Mouse (Mus musculus): ENCODE measurements around the gene Nes. TPM values are rescaled to one million over a fixed set of nuclear protein-coding genes. Genes with fewer than 3 reads are reported as not detected.

Gene Nes
- polyA plus RNA-seq, 1 experiment from 2014 or later: 26.6 TPM

- ATAC-seq (ENCODE audit: insufficient number of reproducible peaks, low FRiP score, low TSS enrichment, low read depth): no peak
- WGBS: 13% methylated on average over 11 of the region's 11 CpGs
- H3K4me2 ChIP-seq: peak overlapping the region; percentile 78
- no peak overlapping the region for H3K9ac ChIP-seq
- H3K4me1 ChIP-seq: peaks cover 36% of the 10 kb centered on the region
- H3K36me3 ChIP-seq: no peaks in the 10 kb centered on the region
- no peak overlapping the region for H3K27ac ChIP-seq
- no peaks in the 10 kb centered on the region for H3K9me3 ChIP-seq
- 0 out of 2 replicates have a peak overlapping the region, but pooled peaks have one; percentile 41 for H3K4me3 ChIP-seq
- H3K27me3 ChIP-seq: peaks cover 99% of the 10 kb centered on the region
These were observed 30.1 kb downstream of the Nes start for GRCm38 (mm10) chr3:88000816-88001595.

- no peak overlapping the region for H3K4me2 ChIP-seq
- no peaks in the 10 kb centered on the region for H3K9me3 ChIP-seq
- peaks cover 25% of the 10 kb centered on the region for H3K4me1 ChIP-seq
- 2% methylated on average over 17 of the region's 17 CpGs for WGBS
- H3K4me3 ChIP-seq: no peak overlapping the region
- H3K27ac ChIP-seq: no peak overlapping the region
- peaks cover 90% of the 10 kb centered on the region for H3K27me3 ChIP-seq
- H3K36me3 ChIP-seq: no peaks in the 10 kb centered on the region
- ATAC-seq (ENCODE audit: insufficient number of reproducible peaks, low FRiP score, low TSS enrichment, low read depth): peak; percentile 56; the same call in 1 of the 2 replicates
- no peak overlapping the region for H3K9ac ChIP-seq
These were observed 31.6 kb downstream of the Nes start for GRCm38 (mm10) chr3:88002291-88002976.

- ATAC-seq (ENCODE audit: insufficient number of reproducible peaks, low FRiP score, low TSS enrichment, low read depth): no peak
- 75% methylated on average over 18 of the region's 18 CpGs for WGBS
These were observed 35.2 kb downstream of the Nes start for GRCm38 (mm10) chr3:88005822-88006786.

GRCm38 (mm10) chr3:88010634-88011265 is 39.9 kb downstream of the Nes start:
- no peak overlapping the region for H3K4me3 ChIP-seq
- H3K27ac ChIP-seq: no peak overlapping the region
- ATAC-seq (ENCODE audit: insufficient number of reproducible peaks, low FRiP score, low TSS enrichment, low read depth): no peak
- H3K9ac ChIP-seq: no peak overlapping the region
- H3K4me1 ChIP-seq: no peaks in the 10 kb centered on the region
- no peak overlapping the region for H3K4me2 ChIP-seq
- no peaks in the 10 kb centered on the region for H3K9me3 ChIP-seq
- H3K27me3 ChIP-seq: peaks cover 24% of the 10 kb centered on the region
- no peaks in the 10 kb centered on the region for H3K36me3 ChIP-seq
- WGBS: 10% methylated on average over 6 of the region's 6 CpGs

More at GRCm38 (mm10) chr3:88005822-88006786, 35.2 kb downstream of the Nes start:
- peaks cover 7% of the 10 kb centered on the region for H3K4me1 ChIP-seq
- H3K36me3 ChIP-seq: no peaks in the 10 kb centered on the region
- no peaks in the 10 kb centered on the region for H3K9me3 ChIP-seq
- H3K9ac ChIP-seq: no peak overlapping the region
- no peak overlapping the region for H3K4me2 ChIP-seq
- no peak overlapping the region for H3K27ac ChIP-seq
- peaks cover 63% of the 10 kb centered on the region for H3K27me3 ChIP-seq
- no peak overlapping the region for H3K4me3 ChIP-seq

- H3K9ac ChIP-seq: peak overlapping the region; percentile 21; the same call in 1 of the 2 replicates
- H3K4me3 ChIP-seq: peak overlapping the region; percentile 53
- WGBS: under 1% methylated on average over 66 of the region's 66 CpGs
These were observed 51.7 kb downstream of the Nes start for GRCm38 (mm10) chr3:88022322-88023191.

GRCm38 (mm10) chr3:88023192-88024074 is 52.6 kb downstream of the Nes start:
- peak overlapping the region; percentile 53 for H3K4me3 ChIP-seq
- no peaks in the 10 kb centered on the region for H3K9me3 ChIP-seq
- peak overlapping the region; percentile 98 for H3K4me2 ChIP-seq
- 0 out of 2 replicates have a peak, but pooled peaks have one; percentile 50 for ATAC-seq (ENCODE audit: insufficient number of reproducible peaks, low FRiP score, low TSS enrichment, low read depth)
- peaks cover 20% of the 10 kb centered on the region for H3K4me1 ChIP-seq
- WGBS: under 1% methylated on average over 76 of the region's 81 CpGs
- no peak overlapping the region for H3K27ac ChIP-seq
- no peaks in the 10 kb centered on the region for H3K36me3 ChIP-seq
- peak overlapping the region; percentile 21 for H3K9ac ChIP-seq
- H3K27me3 ChIP-seq: peaks cover 79% of the 10 kb centered on the region

More at GRCm38 (mm10) chr3:88022322-88023191, 51.7 kb downstream of the Nes start:
- Histone ChIP-seq H3K9me3 (no peaks in the 10 kb centered on the region), H3K36me3 (no peaks in the 10 kb centered on the region), H3K27me3 (peaks cover 82% of the 10 kb centered on the region), H3K4me2 (peak overlapping the region; percentile 98), H3K4me1 (peaks cover 20% of the 10 kb centered on the region), H3K27ac (no peak overlapping the region)
- ATAC-seq (ENCODE audit: insufficient number of reproducible peaks, low FRiP score, low TSS enrichment, low read depth): peak; percentile 73; the same call in 1 of the 2 replicates

GRCm38 (mm10) chr3:88026823-88027222 is 55.9 kb downstream of the Nes start:
- Histone ChIP-seq H3K9ac (no peak overlapping the region), H3K4me3 (no peak overlapping the region), H3K36me3 (no peaks in the 10 kb centered on the region), H3K27me3 (peaks cover 82% of the 10 kb centered on the region), H3K4me1 (peaks cover 20% of the 10 kb centered on the region), H3K9me3 (no peaks in the 10 kb centered on the region), H3K4me2 (no peak overlapping the region), H3K27ac (no peak overlapping the region)
- WGBS: 56% methylated on average over 7 of the region's 7 CpGs
- no peak for ATAC-seq (ENCODE audit: insufficient number of reproducible peaks, low FRiP score, low TSS enrichment, low read depth)

- H3K4me2 ChIP-seq: no peak within 1 kb of the TSS
- H3K36me3 ChIP-seq: no peaks in the 10 kb centered on the region
- H3K27ac ChIP-seq: no peak within 1 kb of the TSS
- H3K4me3 ChIP-seq: no peak within 1 kb of the TSS
- ATAC-seq (ENCODE audit: insufficient number of reproducible peaks, low FRiP score, low TSS enrichment, low read depth): no peak
- peaks cover 83% of the 10 kb centered on the region for H3K27me3 ChIP-seq
- H3K9ac ChIP-seq: no peak within 1 kb of the TSS
- H3K9me3 ChIP-seq: no peaks in the 10 kb centered on the region
- H3K4me1 ChIP-seq: peaks cover 16% of the 10 kb centered on the region
- 56% methylated on average over 5 of the region's 5 CpGs for WGBS
These were observed 56.7 kb downstream of the Nes start, which contains the start of gene Hapln2 for GRCm38 (mm10) chr3:88027434-88028186. Gene Hapln2 (minus strand): TSS chr3:88027583.
